8 mouse cellular contexts compared by ENCODE assay signal in the genomic region with DNA sequence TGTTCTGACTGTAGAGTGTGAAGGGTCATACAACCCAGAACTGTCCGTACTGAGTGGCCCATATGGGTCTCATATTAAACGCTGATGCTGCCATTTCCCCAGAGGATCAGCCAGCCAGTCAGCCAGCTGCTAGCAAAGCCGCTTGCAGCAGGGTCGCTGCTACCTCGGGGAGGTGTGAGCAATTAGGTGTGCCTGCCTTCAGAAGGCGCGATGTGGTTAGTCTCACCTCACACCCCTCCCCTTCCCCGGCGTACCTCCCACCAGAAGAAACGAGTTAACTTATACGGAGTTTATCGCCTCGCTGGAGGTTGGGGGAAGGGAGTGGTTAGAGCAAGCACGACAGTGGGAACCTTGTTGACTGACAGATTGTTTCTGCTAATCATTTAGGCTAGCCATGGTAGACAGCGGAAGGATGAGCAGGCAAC. TPM values are rescaled to one million over a fixed set of nuclear protein-coding genes. Genes with fewer than 3 reads are reported as not detected.
DNase-seq lines count a peak whose midpoint lies in the region; ATAC-seq lines count a peak whose summit lies in the region.
"Had no signal": no experiment of that assay in that cellular context is flagged by ENCODE, and none has a peak within 500 bp of the region (broad histone marks: within the 10 kb centered on the region; RNA-seq: fewer than 3 reads in every experiment).

No protein-coding gene starts in this region.

- no peak for DNase-seq in lung, adult 18-20 months
- peak; percentile 36 for DNase-seq in embryonic facial prominence, embryonic 11.5 days (ENCODE audit: low spot score)
- peak; percentile 59 for DNase-seq in retina, embryonic 14.5 days (ENCODE audit: low spot score)
- no peak for DNase-seq in spleen, postnatal 10 days (ENCODE audit: low spot score in 2 of 2)

- no peaks in the 10 kb centered on the region for H3K9me3 ChIP-seq in lung, embryonic 16.5 days (ENCODE audit: control insufficient read depth, low read length)
- no peaks in the 10 kb centered on the region for H3K9me3 ChIP-seq in embryonic facial prominence, embryonic 11.5 days (replicated peaks; ENCODE audit: control insufficient read depth, low read length)
- H3K9me3 ChIP-seq in hindbrain, embryonic 12.5 days (replicated peaks) = no peaks in the 10 kb centered on the region
- no peaks in the 10 kb centered on the region for H3K9me3 ChIP-seq in limb, embryonic 12.5 days

- peaks cover 12% of the 10 kb centered on the region for H3K4me1 ChIP-seq in lung, embryonic 16.5 days (replicated peaks; ENCODE audit: control insufficient read depth, insufficient read depth, low read length)
- H3K4me1 ChIP-seq in embryonic facial prominence, embryonic 11.5 days (ENCODE audit: control insufficient read depth, insufficient read depth, low read length) = peaks cover 4% of the 10 kb centered on the region; the same call in 1 of the 2 replicates
- peaks cover 17% of the 10 kb centered on the region for H3K4me1 ChIP-seq in hindbrain, embryonic 12.5 days
- H3K4me1 ChIP-seq in limb, embryonic 12.5 days (replicated peaks) = peaks cover 26% of the 10 kb centered on the region

- under 1% methylated on average over 15 of the region's 15 CpGs for WGBS in lung, embryonic 16.5 days
- under 1% methylated on average over 15 of the region's 15 CpGs for WGBS in embryonic facial prominence, embryonic 11.5 days
- WGBS in hindbrain, embryonic 12.5 days = under 1% methylated on average over 15 of the region's 15 CpGs
- WGBS in limb, embryonic 12.5 days = 1% methylated on average over 15 of the region's 15 CpGs

- H3K36me3 ChIP-seq in lung, embryonic 16.5 days (ENCODE audit: control insufficient read depth, insufficient read depth, low read length) = no peaks in the 10 kb centered on the region
- no peaks in the 10 kb centered on the region for H3K36me3 ChIP-seq in embryonic facial prominence, embryonic 11.5 days (replicated peaks; ENCODE audit: control insufficient read depth, insufficient read depth, low read depth, low read length)
- H3K36me3 ChIP-seq in hindbrain, embryonic 12.5 days = no peaks in the 10 kb centered on the region
- H3K36me3 ChIP-seq in limb, embryonic 12.5 days = no peaks in the 10 kb centered on the region

- ATAC-seq in lung, embryonic 16.5 days (ENCODE audit: low read depth) = no peak
- no peak for ATAC-seq in embryonic facial prominence, embryonic 11.5 days (replicated peaks; ENCODE audit: insufficient number of reproducible peaks, low FRiP score, low TSS enrichment, low read depth)
- 0 out of 2 replicates have a peak, but pooled peaks have one; percentile 24 for ATAC-seq in hindbrain, embryonic 12.5 days (ENCODE audit: low FRiP score)
- ATAC-seq in limb, embryonic 12.5 days (ENCODE audit: insufficient number of reproducible peaks, insufficient read depth, low FRiP score, low TSS enrichment, low read depth) = no peak

- H3K4me3 ChIP-seq in lung, embryonic 16.5 days (ENCODE audit: low read length) = peak overlapping the region; percentile 75
- H3K4me3 ChIP-seq in embryonic facial prominence, embryonic 11.5 days (ENCODE audit: low read depth, low read length) = peak overlapping the region; percentile 63
- H3K4me3 ChIP-seq in hindbrain, embryonic 12.5 days = peak overlapping the region; percentile 63
- H3K4me3 ChIP-seq in limb, embryonic 12.5 days (replicated peaks) = peak overlapping the region; percentile 73

- peaks cover 6% of the 10 kb centered on the region; the same call in 1 of the 2 replicates for H3K27me3 ChIP-seq in lung, embryonic 16.5 days (ENCODE audit: control insufficient read depth, insufficient read depth, low read depth, low read length)
- H3K27me3 ChIP-seq in embryonic facial prominence, embryonic 11.5 days (ENCODE audit: control insufficient read depth, insufficient read depth, low read length) = peaks cover 5% of the 10 kb centered on the region; the same call in 1 of the 2 replicates
- H3K27me3 ChIP-seq in hindbrain, embryonic 12.5 days = peaks cover 29% of the 10 kb centered on the region
- no peaks in the 10 kb centered on the region for H3K27me3 ChIP-seq in limb, embryonic 12.5 days

- peak overlapping the region; percentile 99 for H3K4me2 ChIP-seq in lung, embryonic 16.5 days (ENCODE audit: low read depth, low read length)
- H3K4me2 ChIP-seq in embryonic facial prominence, embryonic 11.5 days (ENCODE audit: low read depth, low read length) = peak overlapping the region; percentile 98
- H3K4me2 ChIP-seq in hindbrain, embryonic 12.5 days (replicated peaks) = peak overlapping the region; percentile 100
- H3K4me2 ChIP-seq in limb, embryonic 12.5 days = peak overlapping the region; percentile 98

- no peak overlapping the region for H3K27ac ChIP-seq in lung, embryonic 16.5 days (ENCODE audit: low read length)
- H3K27ac ChIP-seq in embryonic facial prominence, embryonic 11.5 days (replicated peaks; ENCODE audit: low read depth, low read length) = no peak overlapping the region
- no peak overlapping the region for H3K27ac ChIP-seq in hindbrain, embryonic 12.5 days
- H3K27ac ChIP-seq in limb, embryonic 12.5 days = peak overlapping the region; percentile 68
- H3K27ac ChIP-seq: macrophage had no signal

- peak overlapping the region; percentile 8; the same call in 1 of the 2 replicates for H3K9ac ChIP-seq in lung, embryonic 16.5 days (ENCODE audit: low read length)
- peak overlapping the region; percentile 53; the same call in 1 of the 2 replicates for H3K9ac ChIP-seq in embryonic facial prominence, embryonic 11.5 days (replicated peaks; ENCODE audit: low read length)
- H3K9ac ChIP-seq in hindbrain, embryonic 12.5 days = peak overlapping the region; percentile 28; the same call in 1 of the 2 replicates
- H3K9ac ChIP-seq in limb, embryonic 12.5 days (replicated peaks) = 0 out of 2 replicates have a peak overlapping the region, but pooled peaks have one; percentile 59

RNA-seq across cellular contexts. Expression of a gene that starts 0.8 kb away (rescaled TPM):
- polyA plus RNA-seq in lung, embryonic 16.5 days (2015; fragmentation: Nextera tagmentation; extraction: Ambion mirVana) = 17.3 and 18.1 TPM in 2 replicates
- polyA plus RNA-seq in embryonic facial prominence, embryonic 11.5 days (2014; fragmentation: Nextera tagmentation; extraction: Ambion mirVana) = 11.8 and 14.2 TPM in 2 replicates
- 25.9 and 30.5 TPM in 2 replicates for polyA plus RNA-seq in hindbrain, embryonic 12.5 days (2016; fragmentation: Nextera tagmentation; extraction: Ambion mirVana)
- polyA plus RNA-seq in limb, embryonic 12.5 days (2016; fragmentation: Nextera tagmentation; extraction: Ambion mirVana) = 44.3 and 48.7 TPM in 2 replicates

Comparison
In these comparisons a context has a peak if more than half of its experiments do, and no peak if none do; other contexts are left out.
1. H3K9ac ChIP-seq: peak in every context shown above with its lines; median percentile 59 in limb, embryonic 12.5 days; 53 in embryonic facial prominence, embryonic 11.5 days; 28 in hindbrain, embryonic 12.5 days; 8 in lung, embryonic 16.5 days.
2. DNase-seq: peak in embryonic facial prominence, embryonic 11.5 days (single experiment) and retina, embryonic 14.5 days (single experiment); none in lung, adult 18-20 months (0 of 2) and spleen, postnatal 10 days (0 of 2).
3. Peak in every context shown above with its lines, with median percentiles within 50 percentile points of each other: H3K4me2 ChIP-seq and H3K4me3 ChIP-seq.